Mouse (Mus musculus) MEL (cell line): ENCODE measurements at regions not wholly inside any gene's neighbourhood (a gene's known extent, or its start where the extent isn't known, plus 50 kb on each side); places are given as distances from the start of the nearest gene placed in this dataset.
A peak's percentile ranks its signal among the peaks of the same experiment; 100 is the strongest.

Experiments used
- DNase-seq: peaks from one replicate; pipeline ENCODE4 v3.0.0; 2011; ENCODE audit warnings: low read depth, low spot score
- H3K27ac ChIP-seq: 2 replicates; pipeline ENCODE4 v1.5.1; 2012; ENCODE audit warnings: low read depth, mild to moderate bottlenecking, control low read depth, low read length, moderate library complexity; ENCODE audit not compliant: control insufficient read depth
- H3K27me3 ChIP-seq, 2 experiments: fragments of 150-350 bp in 1 of 2; sonication (generic) in 1 of 2; 2 replicates each; pipeline ENCODE4 v1.6.1; 2012; ENCODE audit warnings: low read length in 2 of 2, mild to moderate bottlenecking in 2 of 2, improper control_type of control experiment in 1 of 2, moderate library complexity in 1 of 2; ENCODE audit not compliant: insufficient read depth in 2 of 2, control insufficient read depth in 1 of 2
- H3K36me3 ChIP-seq, 2 experiments: 2 replicates each; pipeline ENCODE4 v1.6.1; 2012 to 2014; ENCODE audit warnings: low read length in 2 of 2, improper control_type of control experiment in 1 of 2, inconsistent platforms in 1 of 2, mild to moderate bottlenecking in 1 of 2; ENCODE audit not compliant: insufficient read depth in 2 of 2, control insufficient read depth in 1 of 2
- H3K4me1 ChIP-seq, 2 experiments: fragments of 150-350 bp in 1 of 2; sonication (generic) in 1 of 2; 2 replicates each; pipeline ENCODE4 v1.6.1; 2012; ENCODE audit warnings: low read length in 2 of 2, improper control_type of control experiment in 1 of 2, mild to moderate bottlenecking in 1 of 2; ENCODE audit not compliant: insufficient read depth in 2 of 2, control insufficient read depth in 1 of 2
- H3K4me3 ChIP-seq, 2 experiments: fragments of 150-350 bp in 1 of 2; sonication (generic) in 1 of 2; 2 replicates each; pipeline ENCODE4 v1.5.1; 2012; ENCODE audit warnings: low read depth in 2 of 2, low read length in 2 of 2, mild to moderate bottlenecking in 2 of 2, moderate library complexity in 2 of 2, control low read depth in 1 of 2, improper control_type of control experiment in 1 of 2; ENCODE audit not compliant: control insufficient read depth in 1 of 2, insufficient read depth in 1 of 2
- H3K79me2 ChIP-seq: 2 replicates; pipeline ENCODE4 v1.6.1; 2012; ENCODE audit warnings: mild to moderate bottlenecking, low read length, moderate library complexity; ENCODE audit not compliant: control insufficient read depth, poor library complexity, insufficient read depth
- H3K9ac ChIP-seq: 2 replicates; pipeline ENCODE4 v1.6.1; 2012; ENCODE audit warnings: low read depth, mild to moderate bottlenecking, control low read depth, low read length, moderate library complexity; ENCODE audit not compliant: control insufficient read depth, poor library complexity, severe bottlenecking
- H3K9me3 ChIP-seq: fragments of 150-350 bp; sonication (generic); replicated peaks from 2 replicates; pipeline ENCODE4 v1.6.1; 2012; ENCODE audit warnings: mild to moderate bottlenecking, low read length, improper control_type of control experiment, moderate library complexity; ENCODE audit not compliant: insufficient read depth
- CTCF ChIP-seq, 3 experiments: IDR thresholded peaks in 2 of 3; conservative IDR thresholded peaks in 1 of 3; 2 replicates each; pipeline ENCODE4 v1.5.1; 2011 to 2012; ENCODE audit warnings: low read length in 3 of 3, low read depth in 2 of 3, mild to moderate bottlenecking in 2 of 3, improper control_type of control experiment in 1 of 3, inconsistent platforms in 1 of 3, mixed read lengths in 1 of 3, moderate library complexity in 1 of 3; ENCODE audit not compliant: control insufficient read depth in 1 of 3, insufficient read depth in 1 of 3, poor library complexity in 1 of 3, severe bottlenecking in 1 of 3
- E2F4 ChIP-seq: IDR thresholded peaks from 2 replicates; pipeline ENCODE4 v1.6.1; 2011; ENCODE audit warnings: low read depth, low read length, improper control_type of control experiment, borderline replicate concordance
- ELF1 ChIP-seq: IDR thresholded peaks from 2 replicates; pipeline ENCODE4 v1.6.1; 2014; ENCODE audit warnings: low read depth, mild to moderate bottlenecking, inconsistent platforms, low read length, improper control_type of control experiment, moderate library complexity
- GATA1 ChIP-seq: IDR thresholded peaks from 2 replicates; pipeline ENCODE4 v1.6.1; 2011; ENCODE audit warnings: low read depth, low read length, improper control_type of control experiment
- HCFC1 ChIP-seq: IDR thresholded peaks from 2 replicates; pipeline ENCODE4 v1.6.1; 2012; ENCODE audit warnings: low read depth, mild to moderate bottlenecking, inconsistent platforms, low read length, improper control_type of control experiment, moderate library complexity
- JUND ChIP-seq: IDR thresholded peaks from 2 replicates; pipeline ENCODE4 v1.6.1; 2011; ENCODE audit warnings: low read depth, mild to moderate bottlenecking, improper control_type of control experiment, low read length
- MAZ ChIP-seq: IDR thresholded peaks from 2 replicates; pipeline ENCODE4 v1.6.1; 2012; ENCODE audit warnings: low read depth, mild to moderate bottlenecking, inconsistent platforms, low read length, improper control_type of control experiment
- POLR2AphosphoS5 ChIP-seq: IDR thresholded peaks from 2 replicates; pipeline ENCODE4 v1.6.1; 2012; ENCODE audit warnings: low read depth, borderline replicate concordance, mild to moderate bottlenecking, inconsistent platforms, low read length, moderate library complexity, mixed read lengths
- SMC3 ChIP-seq: IDR thresholded peaks from 2 replicates; pipeline ENCODE4 v1.6.1; 2011; ENCODE audit warnings: low read depth, low read length, improper control_type of control experiment
- TAL1 ChIP-seq: IDR thresholded peaks from 2 replicates; pipeline ENCODE4 v1.6.1; 2012; ENCODE audit warnings: mild to moderate bottlenecking, inconsistent platforms, low read length, moderate library complexity, mixed read lengths
- TCF12 ChIP-seq: IDR thresholded peaks from 2 replicates; pipeline ENCODE4 v1.6.1; 2014; ENCODE audit warnings: low read depth, mild to moderate bottlenecking, inconsistent platforms, low read length, improper control_type of control experiment, moderate library complexity
- USF2 ChIP-seq, 2 experiments: IDR thresholded peaks; 2 replicates each; pipeline ENCODE4 v1.6.1; 2011 to 2012; ENCODE audit warnings: improper control_type of control experiment in 2 of 2, low read length in 2 of 2, borderline replicate concordance in 1 of 2, inconsistent platforms in 1 of 2, low read depth in 1 of 2, mild to moderate bottlenecking in 1 of 2; ENCODE audit not compliant: insufficient read depth in 1 of 2
- ZKSCAN1 ChIP-seq: IDR thresholded peaks from 2 replicates; pipeline ENCODE4 v1.6.1; 2012; ENCODE audit warnings: low read depth, mild to moderate bottlenecking, inconsistent platforms, low read length, improper control_type of control experiment, moderate library complexity

GRCm38 (mm10) chr12:32286652-32287051 lies 78.2 kb upstream of the Pik3cg start:
- Histone ChIP-seq H3K9ac (no peak overlapping the region), H3K27ac (no peak overlapping the region), H3K4me3 (no peak overlapping the region)

DNA sequence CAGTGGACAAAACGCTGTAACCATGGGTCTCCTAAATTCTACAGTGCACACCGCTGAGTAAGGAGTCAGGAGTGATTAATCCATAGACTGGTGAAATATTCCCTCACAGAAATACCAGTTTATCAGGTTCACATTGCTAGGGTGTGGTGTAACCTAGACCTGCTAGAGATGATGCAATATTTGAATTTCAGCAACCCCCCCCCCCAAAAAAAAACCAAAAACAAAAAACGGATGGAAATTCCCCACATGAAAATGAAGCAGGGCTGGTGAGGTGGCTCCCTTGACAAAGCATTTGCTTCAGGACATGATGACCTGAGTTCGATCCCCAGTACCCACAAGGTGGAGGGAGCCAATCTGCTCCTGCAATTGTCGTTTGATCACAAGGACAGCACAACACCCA lies 82.7 kb upstream of the Pik3cg start:
- H3K4me1 ChIP-seq = peaks cover 2 to 15% of the 10 kb centered on the region in 2 experiments; a peak in 2 of 4 replicates
- H3K27ac ChIP-seq = 0 out of 2 replicates have a peak overlapping the region, but pooled peaks have one; percentile 5
- no peaks in the 10 kb centered on the region for H3K9me3 ChIP-seq
- TF ChIP-seq JUND (no peak), HCFC1 (no peak), USF2 (IDR thresholded peaks at IDR 0.05; ENCODE audit: borderline replicate concordance in 1 of 2, insufficient read depth in 1 of 2, low read depth in 1 of 2, low read length in 2 of 2) (no peak), CTCF (IDR thresholded peaks at IDR 0.05 in 2 of 3, conservative IDR thresholded peaks at IDR 0.05 in 1 of 3; ENCODE audit: control insufficient read depth in 1 of 3, insufficient read depth in 1 of 3, low read depth in 2 of 3, low read length in 3 of 3, poor library complexity in 1 of 3, severe bottlenecking in 1 of 3) (no peak), E2F4 (no peak), POLR2AphosphoS5 (no peak), SMC3 (no peak), TAL1 (no peak), ZKSCAN1 (no peak)
- DNase-seq = no peak
- peak overlapping the region; percentile 60 for H3K9ac ChIP-seq
- H3K79me2 ChIP-seq = no peaks in the 10 kb centered on the region
- peak overlapping the region in 1 of 2 experiments; percentile 78; a peak in 2 of 4 replicates for H3K4me3 ChIP-seq
- no peaks in the 10 kb centered on the region for H3K27me3 ChIP-seq
- peaks cover 0 to 20% of the 10 kb centered on the region in 2 experiments; a peak in 2 of 4 replicates for H3K36me3 ChIP-seq

More at GRCm38 (mm10) chr12:32286652-32287051, 78.2 kb upstream of the Pik3cg start:
- Histone ChIP-seq H3K27me3 (no peaks in the 10 kb centered on the region), H3K4me1 (peaks cover 0 to 3% of the 10 kb centered on the region in 2 experiments; a peak in 1 of 4 replicates), H3K79me2 (no peaks in the 10 kb centered on the region), H3K9me3 (no peaks in the 10 kb centered on the region), H3K36me3 (peaks cover 0 to 6% of the 10 kb centered on the region in 2 experiments; a peak in 2 of 4 replicates)
- no peak for TF ChIP-seq MAZ
- TF ChIP-seq TCF12 = no peak
- 0 out of 2 replicates have a peak, but pooled peaks have one; percentile 9 for TF ChIP-seq GATA1
- TF ChIP-seq ELF1 = no peak
- no peak for DNase-seq
